ENCODE assay signal across 9 mouse cellular contexts in the genomic region with DNA sequence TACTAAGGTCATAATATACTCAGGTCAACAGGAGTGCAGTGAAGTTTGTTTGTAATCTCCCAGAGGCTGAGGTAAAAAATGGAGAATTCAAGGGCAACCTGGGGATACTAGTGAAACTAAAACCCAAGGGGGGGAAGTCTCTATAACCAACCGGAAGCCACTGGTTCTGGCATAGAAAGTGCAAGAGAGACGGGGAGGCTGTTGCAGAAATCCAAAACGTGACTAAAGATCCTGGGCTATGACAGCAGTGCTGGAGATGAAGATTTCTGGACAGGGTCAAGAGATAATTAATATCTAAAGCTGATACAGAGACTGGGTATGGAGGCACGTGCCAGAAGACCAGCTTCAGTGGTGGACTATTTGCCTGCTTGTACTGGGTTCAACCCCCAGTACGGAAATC. TPM values are rescaled to one million over a fixed set of nuclear protein-coding genes. Genes with fewer than 3 reads are reported as not detected.
A peak's percentile ranks its signal among the peaks of the same experiment; 100 is the strongest.
DNase-seq lines count a peak whose midpoint lies in the region; ATAC-seq and TF ChIP-seq lines count a peak whose summit lies in the region.
"Had no signal": no experiment of that assay in that cellular context is flagged by ENCODE, and none has a peak within 500 bp of the region (broad histone marks: within the 10 kb centered on the region; RNA-seq: fewer than 3 reads in every experiment).

No protein-coding gene starts in this region.

- intact Hi-C loops in gastrocnemius, postnatal 36 days (cut with DNase I): no loop called here

- WGBS in kidney, embryonic 15.5 days: 58% methylated on average over 5 of the region's 5 CpGs
- WGBS in intestine, embryonic 15.5 days: 52% methylated on average over 5 of the region's 5 CpGs
- 75% methylated on average over 5 of the region's 5 CpGs for WGBS in midbrain, postnatal 0 days

- no peak for ATAC-seq in kidney, embryonic 15.5 days (replicated peaks; ENCODE audit: low FRiP score)
- ATAC-seq in intestine, embryonic 15.5 days: no peak
- no peak for ATAC-seq in midbrain, postnatal 0 days (ENCODE audit: low FRiP score)

- H3K9me3 ChIP-seq in kidney, embryonic 15.5 days (replicated peaks): no peaks in the 10 kb centered on the region
- no peaks in the 10 kb centered on the region for H3K9me3 ChIP-seq in intestine, embryonic 15.5 days
- H3K9me3 ChIP-seq in midbrain, postnatal 0 days (ENCODE audit: low read length): no peaks in the 10 kb centered on the region

- peak overlapping the region; percentile 82 for H3K4me2 ChIP-seq in kidney, embryonic 15.5 days
- H3K4me2 ChIP-seq in intestine, embryonic 15.5 days (replicated peaks): peak overlapping the region; percentile 73
- peak overlapping the region; percentile 86; the same call in 1 of the 2 replicates for H3K4me2 ChIP-seq in midbrain, postnatal 0 days (ENCODE audit: low read depth, low read length, poor library complexity, severe bottlenecking)

- H3K9ac ChIP-seq in kidney, embryonic 15.5 days: no peak overlapping the region
- H3K9ac ChIP-seq in intestine, embryonic 15.5 days: no peak overlapping the region
- H3K9ac ChIP-seq in midbrain, postnatal 0 days (replicated peaks; ENCODE audit: low read length, poor library complexity, severe bottlenecking): no peak overlapping the region

- H3K27me3 ChIP-seq in kidney, embryonic 15.5 days: 0 out of 2 replicates have a peak, but pooled peaks cover 3% of the 10 kb centered on the region
- no peaks in the 10 kb centered on the region for H3K27me3 ChIP-seq in intestine, embryonic 15.5 days (replicated peaks)
- H3K27me3 ChIP-seq in midbrain, postnatal 0 days (ENCODE audit: insufficient read depth, low read length): no peaks in the 10 kb centered on the region

- H3K36me3 ChIP-seq in kidney, embryonic 15.5 days: peaks cover 11% of the 10 kb centered on the region
- H3K36me3 ChIP-seq in intestine, embryonic 15.5 days: no peaks in the 10 kb centered on the region
- no peaks in the 10 kb centered on the region for H3K36me3 ChIP-seq in midbrain, postnatal 0 days (ENCODE audit: insufficient read depth, low read length)

- no peak overlapping the region for H3K27ac ChIP-seq in kidney, embryonic 15.5 days
- no peak overlapping the region for H3K27ac ChIP-seq in brown adipose tissue, adult 24 weeks (replicated peaks; ENCODE audit: low read depth, low read length)
- no peak overlapping the region for H3K27ac ChIP-seq in intestine, embryonic 15.5 days
- H3K27ac ChIP-seq in midbrain, postnatal 0 days (ENCODE audit: low read depth, low read length): no peak overlapping the region

- DNase-seq in kidney, postnatal 36 days: no peak
- DNase-seq in midbrain, postnatal 0 days (ENCODE audit: low spot score): no peak
- DNase-seq in gastrocnemius, postnatal 36 days: no peak
- DNase-seq in spleen, adult 12 weeks (ENCODE audit: low spot score): no peak
- DNase-seq in urinary bladder, adult 18-20 months (ENCODE audit: low spot score in 2 of 2): no peak
- DNase-seq: gastrocnemius, postnatal 14 days had no signal

- no peak for TF ChIP-seq CTCF in midbrain, postnatal 0 days (IDR thresholded peaks at IDR 0.05)

- peaks cover 26% of the 10 kb centered on the region for H3K4me1 ChIP-seq in kidney, embryonic 15.5 days
- peaks cover 11% of the 10 kb centered on the region; the same call in 1 of the 2 replicates for H3K4me1 ChIP-seq in brown adipose tissue, adult 24 weeks (ENCODE audit: control insufficient read depth, insufficient read depth, insufficient read length, low read length)
- H3K4me1 ChIP-seq in intestine, embryonic 15.5 days (replicated peaks): peaks cover 10% of the 10 kb centered on the region
- H3K4me1 ChIP-seq in midbrain, postnatal 0 days (ENCODE audit: insufficient read depth, low read length): peaks cover 14% of the 10 kb centered on the region

- H3K4me3 ChIP-seq in kidney, embryonic 15.5 days (replicated peaks): peak overlapping the region; percentile 99
- peak overlapping the region; percentile 26 for H3K4me3 ChIP-seq in brown adipose tissue, adult 24 weeks (ENCODE audit: insufficient read depth, low read depth, low read length)
- H3K4me3 ChIP-seq in intestine, embryonic 15.5 days (replicated peaks): peak overlapping the region; percentile 99; the same call in 1 of the 2 replicates
- peak overlapping the region; percentile 100; the same call in 1 of the 2 replicates for H3K4me3 ChIP-seq in midbrain, postnatal 0 days (ENCODE audit: low read depth, low read length)

RNA-seq across cellular contexts. Expression of a gene that starts 2.3 kb away (rescaled TPM):
- 66.0 and 67.2 TPM in 2 replicates for polyA plus RNA-seq in kidney, embryonic 15.5 days (2015; fragmentation: Nextera tagmentation; extraction: Ambion mirVana)
- polyA plus RNA-seq in brown adipose tissue, adult 24 weeks (2012; ENCODE audit: insufficient read depth, insufficient read length, missing spikeins): 13.8 and 17.6 TPM in 2 replicates
- polyA plus RNA-seq in intestine, embryonic 15.5 days (2015; fragmentation: Nextera tagmentation; extraction: Ambion mirVana): 53.4 and 57.9 TPM in 2 replicates
- total RNA-seq in midbrain, postnatal 0 days (2014; rRNA removed): 37.1 and 39.0 TPM in 2 replicates
- polyA plus RNA-seq in midbrain, postnatal 0 days (2015; fragmentation: Nextera tagmentation; extraction: Ambion mirVana): 34.8 and 42.7 TPM in 2 replicates
- 10 to 100 TPM; 13.8 to 14.5 TPM for total RNA-seq in gastrocnemius, postnatal 36 days (2021)

RNA-seq across cellular contexts. Expression of a gene that starts 6.7 kb away (rescaled TPM):
- polyA plus RNA-seq in kidney, embryonic 15.5 days (2015; fragmentation: Nextera tagmentation; extraction: Ambion mirVana): 38.1 and 38.4 TPM in 2 replicates
- polyA plus RNA-seq in brown adipose tissue, adult 24 weeks (2012; ENCODE audit: insufficient read depth, insufficient read length, missing spikeins): 10.2 and 11.5 TPM in 2 replicates
- 29.9 and 31.6 TPM in 2 replicates for polyA plus RNA-seq in intestine, embryonic 15.5 days (2015; fragmentation: Nextera tagmentation; extraction: Ambion mirVana)
- total RNA-seq in midbrain, postnatal 0 days (2014; rRNA removed): 23.5 and 35.7 TPM in 2 replicates
- polyA plus RNA-seq in midbrain, postnatal 0 days (2015; fragmentation: Nextera tagmentation; extraction: Ambion mirVana): 26.3 and 26.4 TPM in 2 replicates
- 10 to 100 TPM; 21.1 to 21.6 TPM for total RNA-seq in gastrocnemius, postnatal 36 days (2021)

Comparison
In these comparisons a context has a peak if more than half of its experiments do, and no peak if none do; other contexts are left out.
1. H3K4me3 ChIP-seq: peak in every context shown above with its lines; median percentile 100 in midbrain, postnatal 0 days; 99 in kidney, embryonic 15.5 days; 99 in intestine, embryonic 15.5 days; 26 in brown adipose tissue, adult 24 weeks.